Mouse (Mus musculus): ENCODE data around the gene Tmcc3.
"Not testable (repeated sequence)": the region's sequence is repeated elsewhere in the genome, so short reads cannot be mapped to it uniquely, and the experiment has no call there.

Gene Tmcc3

DNA sequence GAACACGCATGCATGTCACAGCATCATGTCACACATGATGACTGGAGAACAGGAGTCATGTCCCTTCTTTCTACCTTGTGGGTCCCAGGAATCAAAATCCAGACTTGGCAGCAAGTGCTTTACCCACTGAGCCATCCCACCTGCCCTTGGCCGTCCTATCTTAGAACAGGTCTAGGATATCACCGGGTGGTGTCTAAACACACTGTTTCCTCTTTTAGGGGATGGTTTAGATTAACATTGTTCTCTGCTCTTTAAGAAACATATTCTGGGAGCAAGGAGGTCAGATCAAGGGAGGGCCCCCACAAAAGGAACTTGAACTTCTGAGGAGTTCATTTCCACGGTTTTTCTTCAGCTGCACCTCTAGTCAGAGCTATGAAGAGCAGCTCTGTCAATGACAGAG is 272.0 kb downstream of the Tmcc3 start:
- DNase-seq (ENCODE audit: low spot score): no peak

DNA sequence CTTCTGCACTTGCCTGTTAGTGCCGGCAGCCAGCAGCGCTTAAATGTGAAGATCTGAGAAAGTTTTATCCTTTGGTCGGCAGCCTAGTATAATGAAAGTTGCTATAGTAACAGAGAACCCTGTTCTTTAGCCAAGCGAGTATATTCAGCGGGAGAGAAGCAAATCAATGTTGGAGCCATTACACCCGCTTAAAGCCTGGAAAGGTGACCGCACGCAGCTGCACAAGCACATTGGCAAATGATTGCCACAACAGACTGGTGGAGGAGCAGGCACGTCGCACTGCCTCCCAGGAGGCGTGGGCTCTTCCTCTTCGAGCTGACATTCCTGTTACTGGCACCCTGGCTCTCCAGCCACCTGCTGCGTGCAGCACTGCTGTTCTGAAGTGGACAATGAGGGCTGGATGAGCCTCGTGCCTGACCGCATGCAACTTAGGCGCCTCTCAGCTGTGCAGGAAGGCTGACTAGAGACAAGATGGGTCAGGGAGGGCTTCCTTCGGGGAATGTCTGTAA is 273.2 kb downstream of the Tmcc3 start:
- no peak for DNase-seq (ENCODE audit: low spot score)

DNA sequence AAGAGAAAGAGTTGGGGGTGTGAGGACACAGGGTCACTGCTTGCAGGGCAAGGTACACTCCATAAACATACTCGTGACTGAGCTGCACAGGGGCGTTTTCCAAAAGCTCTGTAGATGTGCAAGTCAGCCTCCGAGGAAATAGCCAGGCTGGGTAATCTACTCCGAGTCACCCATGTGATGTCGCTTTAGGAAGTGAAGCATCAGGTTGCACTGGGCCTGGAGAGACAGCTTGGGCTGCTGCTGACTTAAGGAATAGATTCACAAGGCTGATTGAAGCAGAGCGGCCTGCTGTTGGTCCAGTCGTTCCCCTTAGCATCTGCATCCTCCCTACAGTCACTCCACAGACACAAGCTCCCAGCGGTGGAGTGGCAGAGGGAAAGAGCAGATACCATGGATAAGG is 274.1 kb downstream of the Tmcc3 start:
- DNase-seq (ENCODE audit: low spot score): no peak

DNA sequence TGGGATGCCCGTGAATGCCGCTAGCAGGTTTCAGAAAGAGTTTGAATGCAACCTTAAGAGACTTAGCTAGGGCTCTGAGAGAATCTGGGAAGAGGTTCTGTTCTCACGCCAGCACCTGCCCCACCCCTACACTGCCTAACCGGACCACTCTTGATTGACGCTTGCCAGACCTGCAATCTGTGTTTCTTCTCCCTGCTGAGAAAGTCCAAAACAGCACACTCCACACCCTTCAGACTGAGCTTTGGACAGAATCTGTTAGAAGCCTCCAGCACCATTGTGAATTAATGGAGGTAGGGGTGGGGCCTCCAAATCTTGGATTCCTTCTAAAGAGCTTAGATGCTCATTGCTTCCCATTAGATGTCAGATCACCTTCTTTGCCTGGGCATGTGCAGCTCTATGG is 277.2 kb downstream of the Tmcc3 start:
- no peak for DNase-seq (ENCODE audit: low spot score)

DNA sequence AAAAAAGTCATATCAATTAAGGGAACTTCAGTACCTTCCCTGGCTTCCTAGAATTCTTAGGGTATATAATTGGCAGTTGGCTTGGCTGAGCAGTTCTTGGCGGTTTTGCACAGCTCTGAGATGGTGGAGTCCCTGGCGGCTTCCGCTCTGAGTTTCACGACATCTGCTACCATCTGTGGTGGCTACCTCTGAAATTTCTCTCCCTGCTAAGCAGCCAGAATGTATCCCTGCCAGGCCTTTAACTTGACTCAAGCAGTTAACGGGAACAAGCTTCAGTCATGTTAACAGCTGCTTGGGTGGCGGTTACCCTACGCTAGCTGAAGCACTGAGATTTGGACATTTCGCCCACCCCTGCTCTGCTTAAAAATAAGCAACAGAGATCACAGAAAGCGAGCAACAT is 284.0 kb downstream of the Tmcc3 start:
- DNase-seq (ENCODE audit: low spot score): no peak

DNA sequence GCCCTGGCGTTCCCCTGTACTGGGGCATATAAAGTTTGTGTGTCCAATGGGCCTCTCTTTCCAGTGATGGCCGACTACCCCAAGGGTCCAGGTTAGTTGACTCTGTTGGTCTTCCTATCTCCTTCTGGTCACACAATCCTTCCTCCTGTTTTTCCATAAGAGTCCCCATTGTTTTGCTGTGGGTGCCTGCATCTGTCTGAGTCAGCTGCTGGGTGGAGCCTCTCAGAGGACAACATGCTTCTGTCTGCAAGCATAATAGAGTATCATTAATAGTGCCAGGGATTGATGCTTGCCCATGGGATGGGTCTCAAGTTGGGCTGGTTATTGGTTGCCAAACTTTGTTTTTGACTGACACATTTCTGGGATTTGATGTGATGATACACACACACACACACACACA is 288.1 kb downstream of the Tmcc3 start:
- DNase-seq (ENCODE audit: low spot score): not testable (repeated sequence)

DNA sequence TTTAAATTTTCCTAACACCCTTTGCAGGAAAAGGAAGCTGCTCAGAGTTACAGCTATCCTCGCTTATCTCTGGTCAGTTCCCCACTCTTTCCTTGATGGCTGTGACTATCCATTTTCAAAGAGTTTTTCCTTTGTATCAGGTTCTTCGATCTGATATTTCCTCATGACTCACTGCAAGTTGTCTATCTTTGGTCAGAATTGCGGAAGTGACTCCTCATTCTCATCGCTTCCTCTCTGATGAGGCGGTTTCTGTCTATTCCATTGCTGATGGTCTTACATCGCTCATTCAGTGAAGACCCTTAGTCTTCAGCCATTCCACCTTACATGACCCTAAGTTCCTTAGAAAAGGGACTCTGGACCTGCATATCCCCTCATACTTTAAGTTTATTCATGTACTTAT is 289.3 kb downstream of the Tmcc3 start:
- no peak for DNase-seq (ENCODE audit: low spot score)

DNA sequence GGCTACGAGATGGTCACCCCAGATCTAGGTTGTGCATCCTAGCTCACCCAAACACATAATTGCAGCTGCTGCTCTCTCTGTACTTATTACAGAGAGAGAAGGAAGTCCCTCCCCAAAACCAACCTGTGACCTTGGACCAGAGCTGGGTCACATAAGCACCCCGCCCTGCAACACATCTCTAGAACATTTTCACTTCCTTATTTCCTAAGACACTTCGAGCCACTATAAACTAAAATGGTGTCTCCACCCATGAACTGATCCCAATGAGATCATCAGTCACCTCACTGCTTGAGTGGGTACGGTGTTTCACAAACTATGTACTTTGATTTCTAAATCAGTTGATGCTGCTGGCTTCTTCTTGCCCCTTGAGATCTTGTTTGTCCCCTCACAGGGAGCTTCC is 293.7 kb downstream of the Tmcc3 start:
- DNase-seq (ENCODE audit: low spot score): no peak

DNA sequence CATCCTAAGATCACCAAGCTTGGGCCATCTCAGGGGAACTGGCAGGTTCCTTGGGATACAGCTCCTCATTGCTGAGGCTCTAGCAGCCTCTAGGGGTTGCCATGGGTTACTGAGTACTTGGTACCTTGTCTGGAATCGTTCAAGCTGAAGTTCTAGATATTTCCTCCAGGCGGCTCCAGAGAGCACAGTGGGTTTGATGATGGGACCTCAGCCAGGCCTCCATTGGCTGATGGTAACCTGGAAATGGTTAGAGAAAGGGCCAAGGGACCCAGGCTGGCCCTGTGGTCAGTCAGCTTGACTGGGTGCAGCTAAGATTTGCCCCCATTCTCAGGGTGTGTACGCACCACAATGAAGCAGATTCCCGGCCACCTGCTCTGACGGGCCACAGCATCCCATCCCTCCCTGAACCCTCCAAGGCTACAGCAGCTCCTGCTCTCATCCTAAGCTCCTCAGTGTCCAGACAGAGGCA is 297.6 kb downstream of the Tmcc3 start:
- DNase-seq (ENCODE audit: low spot score): peak; percentile 61

DNA sequence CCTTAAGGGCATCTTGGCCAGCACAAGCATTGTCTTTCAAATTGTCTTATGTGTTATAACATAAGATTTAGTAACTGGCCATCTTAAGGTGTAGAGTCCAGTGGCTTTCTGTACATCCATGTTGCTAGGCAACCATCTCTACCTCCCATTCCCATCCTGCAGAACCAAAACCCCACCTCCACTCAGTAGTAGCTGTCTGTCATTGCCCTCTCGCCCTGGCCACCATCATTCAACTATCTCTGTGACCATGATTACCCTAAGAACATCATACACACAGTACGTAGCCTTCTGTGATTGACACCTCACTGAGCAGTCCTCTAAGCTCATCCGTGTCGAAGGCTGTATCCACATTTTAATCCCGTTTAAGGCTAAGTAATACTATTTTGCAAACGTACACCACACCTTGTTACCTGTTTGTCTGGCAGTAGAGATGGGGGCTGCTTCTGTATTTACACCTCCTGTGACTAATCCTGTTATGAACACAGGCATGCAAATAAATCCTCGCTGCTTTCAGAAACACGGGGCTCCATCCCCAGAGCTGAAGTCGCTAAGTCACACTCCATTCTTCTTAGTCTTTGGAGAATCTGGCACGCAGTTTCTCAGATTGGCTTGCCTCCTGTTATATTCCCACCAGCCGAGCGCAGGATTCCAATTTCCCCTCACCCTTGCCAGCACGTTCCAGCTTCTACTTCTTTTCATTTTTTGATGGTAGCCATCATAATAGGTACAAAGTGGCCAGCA is 299.6 kb downstream of the Tmcc3 start:
- no peak for DNase-seq (ENCODE audit: low spot score)

DNA sequence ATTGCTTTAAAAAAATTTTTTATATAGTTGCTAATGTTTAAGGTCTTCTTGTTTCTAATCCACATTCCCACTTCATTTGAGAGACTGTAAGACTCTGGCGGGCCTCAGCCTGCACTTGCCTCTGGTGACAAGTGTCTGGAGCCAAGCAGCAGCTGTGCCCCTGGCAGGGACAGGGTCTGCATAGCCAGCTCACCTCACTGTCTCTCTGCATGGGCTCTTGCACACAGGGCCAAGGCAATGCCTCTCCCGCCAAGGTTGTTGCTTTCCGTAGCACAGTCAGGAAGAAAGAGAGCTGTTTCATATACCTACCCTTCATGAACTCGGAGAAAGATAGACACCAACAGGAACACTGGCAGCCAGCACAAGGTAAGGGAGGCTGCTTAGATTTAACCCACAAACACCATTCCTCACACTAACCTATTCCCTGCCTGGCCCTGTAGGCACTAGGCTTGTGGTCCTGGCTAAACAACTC is 300.3 kb downstream of the Tmcc3 start:
- no peak for DNase-seq (ENCODE audit: low spot score)

DNA sequence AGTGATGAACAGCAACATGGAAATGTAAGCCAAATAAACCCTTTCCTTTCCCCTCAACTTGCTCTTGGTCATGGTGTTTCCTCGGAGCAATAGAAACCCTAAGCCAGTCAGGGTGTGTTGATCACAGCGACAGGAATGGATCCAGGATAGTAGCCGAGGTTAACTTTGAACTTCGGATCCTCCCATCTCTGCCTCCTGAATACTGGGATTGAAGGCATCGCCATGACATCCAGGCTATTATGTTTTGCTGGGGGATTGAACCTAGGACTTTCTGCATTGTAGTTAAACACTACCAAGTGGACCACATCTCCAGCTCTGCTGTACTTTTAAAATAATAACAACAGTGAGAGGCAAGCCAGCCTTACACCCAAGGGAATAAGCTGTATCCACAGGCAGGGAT is 307.8 kb downstream of the Tmcc3 start:
- DNase-seq (ENCODE audit: low spot score): no peak

DNA sequence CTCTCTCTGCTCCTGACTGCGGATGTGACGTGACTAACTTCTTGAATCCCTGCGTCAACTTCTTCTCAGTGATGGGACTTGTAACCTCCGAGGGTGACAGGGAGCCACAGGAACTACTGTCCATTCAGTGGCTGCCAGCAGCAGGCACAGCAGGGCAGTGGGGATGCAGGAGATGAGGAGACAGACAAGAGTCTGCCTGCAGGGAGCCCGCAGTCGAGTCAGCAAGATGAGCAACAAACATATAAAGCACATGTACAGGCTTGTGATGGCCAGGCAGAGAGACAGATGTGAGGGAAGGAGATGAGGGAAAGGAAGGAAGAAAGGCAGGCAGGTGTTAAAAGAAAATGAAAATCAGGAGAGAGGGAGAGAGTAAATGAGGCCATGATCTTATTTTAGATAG is 308.8 kb downstream of the Tmcc3 start:
- DNase-seq (ENCODE audit: low spot score): no peak

DNA sequence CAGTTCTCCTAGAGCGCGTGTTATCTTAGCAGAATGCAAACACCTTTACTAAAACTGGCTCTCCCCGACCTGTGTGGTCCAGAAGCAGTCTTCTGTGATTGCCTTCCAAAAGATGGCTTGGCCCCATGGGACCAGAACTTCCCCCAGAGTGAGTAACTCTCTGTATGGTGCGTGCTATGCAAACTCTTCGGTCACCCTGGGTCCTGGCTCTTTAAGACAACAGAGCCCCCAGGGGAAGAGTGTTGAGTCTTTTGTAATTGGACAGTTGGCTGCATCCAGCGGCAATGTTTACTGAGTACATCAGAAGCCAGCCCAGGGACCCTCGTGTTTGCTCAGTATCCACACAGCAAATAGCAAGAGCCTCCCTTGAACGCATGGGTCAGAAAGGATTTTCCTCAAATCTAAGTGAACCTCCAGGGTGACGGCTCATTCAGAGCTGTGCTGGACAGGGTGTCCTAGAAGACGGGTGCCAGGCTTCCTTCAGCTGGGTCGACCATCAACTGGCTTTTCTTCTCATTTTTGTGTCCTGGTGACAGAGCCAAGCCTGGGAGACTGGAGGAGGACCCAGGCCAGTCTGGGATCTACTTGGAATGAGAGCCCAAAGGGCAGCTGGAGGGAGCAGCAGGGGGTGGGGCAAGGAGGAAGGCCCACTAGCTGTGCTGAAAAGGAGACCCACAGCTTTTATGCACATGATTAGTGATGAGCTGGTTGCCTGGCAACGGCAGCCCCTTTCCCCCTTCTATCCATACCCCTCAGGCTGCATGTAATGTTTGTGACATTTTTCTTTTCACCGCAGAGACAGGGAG is 309.9 kb downstream of the Tmcc3 start:
- DNase-seq (ENCODE audit: low spot score): no peak

DNA sequence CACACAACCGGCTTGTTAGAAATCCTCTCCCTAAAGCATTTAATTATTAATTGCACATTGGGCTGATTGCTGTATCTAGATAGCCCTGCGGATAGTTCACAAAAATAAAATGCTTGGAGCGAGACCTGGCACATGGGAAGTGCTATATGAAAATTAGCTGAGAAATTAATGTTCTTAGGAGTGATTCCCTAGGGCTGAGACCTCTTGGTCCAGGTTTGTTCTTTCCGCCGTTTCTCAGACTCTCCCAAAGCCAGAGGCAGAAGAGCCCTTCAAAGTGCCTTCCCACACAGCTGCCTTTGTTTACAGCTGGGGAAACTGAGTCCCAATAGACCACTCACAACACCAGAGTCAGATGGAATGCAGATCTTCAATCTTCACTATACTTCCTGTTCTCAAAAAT is 310.5 kb downstream of the Tmcc3 start:
- no peak for DNase-seq (ENCODE audit: low spot score)

DNA sequence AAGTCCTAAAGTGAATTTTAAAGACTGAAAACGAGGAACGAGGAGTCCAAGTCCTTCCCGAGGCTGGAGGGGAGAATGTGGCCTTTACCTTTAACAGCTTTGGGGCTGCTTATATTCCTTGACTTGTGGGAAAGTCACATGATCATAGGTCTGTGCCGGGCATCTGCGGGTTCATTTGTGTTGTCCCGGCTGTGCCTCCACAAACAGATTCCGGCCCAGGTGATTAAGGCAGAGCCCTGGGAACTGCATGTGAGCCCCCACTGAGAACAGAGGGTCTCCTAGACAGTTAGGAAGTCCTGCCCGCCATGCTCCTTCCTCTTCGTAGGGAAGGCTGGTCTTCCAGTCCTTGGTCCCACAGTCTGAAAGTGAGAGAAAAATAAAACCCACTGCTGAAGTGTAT is 311.1 kb downstream of the Tmcc3 start:
- DNase-seq (ENCODE audit: low spot score): no peak

DNA sequence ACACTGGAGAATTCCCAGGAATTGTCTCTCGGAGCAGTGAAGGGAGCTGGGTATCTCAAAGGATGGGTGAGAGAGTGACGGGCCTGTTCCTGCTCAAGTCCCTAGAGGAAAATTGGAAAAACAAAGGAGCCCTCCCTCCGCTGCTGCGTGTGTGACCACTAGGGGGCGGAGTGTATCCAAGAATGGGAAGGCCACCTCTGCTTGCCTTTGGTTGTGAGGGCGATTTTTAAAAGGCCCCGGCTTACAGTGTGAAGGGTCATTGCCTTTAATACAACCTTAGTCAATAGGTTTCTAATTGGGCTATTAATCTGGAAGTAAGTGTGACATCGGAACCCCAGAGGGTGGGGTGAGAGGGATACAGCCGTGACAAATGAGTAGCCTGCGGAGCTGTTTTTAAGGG is 311.9 kb downstream of the Tmcc3 start:
- DNase-seq (ENCODE audit: low spot score): peak; percentile 85

DNA sequence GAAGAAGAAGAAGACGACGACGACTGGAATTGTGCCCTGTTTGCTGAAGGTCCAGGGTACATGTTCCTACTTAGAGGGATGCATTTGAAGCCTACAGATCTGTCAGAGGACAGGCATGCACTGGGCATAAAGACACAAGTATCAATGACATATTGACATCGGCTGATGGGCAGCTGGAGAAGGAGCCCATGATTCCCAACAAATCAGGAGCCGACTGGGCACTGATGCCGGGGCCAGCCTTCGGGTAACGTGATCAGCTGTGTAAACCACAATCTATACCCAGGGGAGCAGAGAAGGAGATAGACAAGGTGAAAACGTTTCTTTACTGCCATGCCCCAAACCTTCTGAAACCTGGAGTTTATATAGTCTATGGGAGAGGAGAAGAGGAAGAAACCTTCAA is 313.3 kb downstream of the Tmcc3 start:
- DNase-seq (ENCODE audit: low spot score): no peak

DNA sequence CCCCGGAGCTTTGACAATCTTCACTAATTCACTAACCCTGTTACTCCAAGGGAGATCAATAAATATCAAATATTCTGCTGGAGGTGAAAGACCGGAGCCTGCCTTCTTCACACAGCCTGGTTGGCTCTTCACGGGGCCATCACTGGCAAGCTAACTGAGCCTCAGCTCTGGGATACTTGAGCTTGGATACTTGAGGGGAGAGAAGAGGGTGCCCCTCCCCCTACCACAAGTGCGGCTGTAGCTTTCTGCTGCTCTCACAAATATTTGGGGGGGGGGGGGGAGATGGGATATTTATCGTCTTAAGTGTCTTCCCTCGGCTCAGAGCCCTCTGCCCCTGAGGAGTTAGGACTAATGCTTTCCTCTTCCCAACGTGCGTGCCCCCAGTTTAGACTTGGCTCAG is 313.9 kb downstream of the Tmcc3 start:
- DNase-seq (ENCODE audit: low spot score): no peak

DNA sequence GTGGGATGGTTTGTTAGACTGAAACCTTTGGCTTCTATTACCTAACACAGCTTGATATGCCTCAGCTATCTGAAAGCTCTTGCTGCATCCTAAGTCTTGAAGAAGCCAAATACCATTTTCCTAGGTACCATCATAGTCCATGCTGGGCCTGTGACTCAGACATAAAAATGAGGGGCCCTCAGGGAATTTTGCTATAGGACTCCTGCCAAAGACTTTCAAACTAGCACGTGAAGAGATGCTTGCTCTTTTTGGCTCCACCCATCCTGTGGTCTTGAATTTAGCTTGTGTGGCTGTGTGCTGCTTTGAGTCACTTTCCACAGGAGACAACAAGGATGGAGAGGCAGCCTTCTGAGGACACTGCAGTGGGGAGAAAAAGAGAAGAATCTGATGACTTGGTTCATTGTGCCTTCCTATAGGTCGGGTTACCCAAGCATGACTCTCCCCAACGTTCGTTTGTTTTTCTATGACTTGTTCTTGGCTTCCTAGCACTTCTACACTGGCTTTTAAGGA is 319.1 kb downstream of the Tmcc3 start:
- DNase-seq (ENCODE audit: low spot score): no peak

DNA sequence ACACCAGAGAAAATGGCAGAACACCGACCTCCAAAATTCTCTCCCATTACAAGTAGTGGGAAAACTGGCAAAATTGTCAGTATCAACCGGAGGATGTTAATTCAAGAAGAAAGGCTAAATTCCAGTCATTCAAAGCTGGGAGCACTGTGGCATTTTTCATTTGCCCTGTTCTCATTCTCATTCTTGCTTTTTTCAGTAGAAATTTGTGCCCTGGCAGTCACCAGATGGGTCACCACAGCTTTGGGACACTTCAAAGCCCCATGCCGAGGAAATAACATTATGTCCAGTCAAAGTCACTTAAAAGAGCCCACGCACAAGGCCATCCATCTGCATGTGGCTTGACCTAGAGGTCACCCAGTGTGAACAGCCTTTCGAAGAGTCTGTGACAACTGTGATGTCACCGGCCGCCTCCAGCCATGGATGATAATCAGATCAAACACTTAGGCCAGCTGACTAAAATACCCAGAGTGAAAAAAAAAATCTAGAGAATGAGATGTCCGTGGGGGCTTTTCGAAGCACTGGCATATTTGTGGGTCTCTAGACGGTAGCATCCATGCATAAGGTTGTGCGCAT is 319.9 kb downstream of the Tmcc3 start:
- DNase-seq (ENCODE audit: low spot score): no peak

DNA sequence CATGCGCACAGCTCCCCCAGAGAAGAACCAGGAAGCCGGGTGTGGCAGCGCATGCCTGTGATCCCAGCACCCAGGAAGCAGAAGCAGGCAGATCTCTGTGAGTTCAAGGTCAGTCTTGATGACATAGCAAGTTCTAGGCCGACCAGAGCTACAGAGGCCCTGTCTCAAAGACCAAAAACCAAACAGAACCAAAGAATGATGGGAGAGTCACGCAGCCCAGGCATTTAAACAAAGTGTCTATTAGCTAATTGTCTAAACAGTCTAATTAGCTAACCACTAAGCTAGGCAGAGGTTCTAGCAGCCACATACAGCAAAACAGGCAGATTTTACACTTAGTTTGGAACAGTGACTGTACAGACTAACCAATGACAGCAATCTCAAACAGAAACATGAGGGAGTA is 320.5 kb downstream of the Tmcc3 start:
- DNase-seq (ENCODE audit: low spot score): no peak

DNA sequence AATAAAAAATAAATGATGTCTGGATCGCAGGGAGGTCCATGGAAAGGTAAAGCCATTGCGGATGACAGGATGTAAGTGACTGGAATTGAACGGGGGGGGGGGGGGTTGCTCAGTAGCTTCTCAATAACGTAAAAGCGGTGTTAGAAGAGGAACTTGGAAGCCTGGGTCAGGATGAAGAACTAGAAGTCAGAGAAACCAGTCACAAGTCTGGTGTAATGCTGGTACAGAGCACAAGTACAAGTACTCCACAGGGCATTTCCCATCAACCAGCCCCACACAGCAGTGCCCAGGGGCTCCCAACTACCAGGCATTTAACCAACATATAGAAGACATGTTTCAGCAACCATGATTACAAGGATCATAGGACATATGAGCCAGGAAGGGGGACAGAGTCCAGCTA is 326.9 kb downstream of the Tmcc3 start:
- no peak for DNase-seq (ENCODE audit: low spot score)
